Mouse (Mus musculus) bone marrow macrophage, adult 2 months (primary cell): ENCODE data around the gene Pgp. TPM values are rescaled to one million over a fixed set of nuclear protein-coding genes. Genes with fewer than 3 reads are reported as not detected.

Source experiments
- H3K27ac ChIP-seq: 2 replicates; pipeline ENCODE4 v1.5.1; 2012; ENCODE audit warnings: low read depth, low read length; ENCODE audit not compliant: insufficient read depth
- H3K4me1 ChIP-seq: 2 replicates; pipeline ENCODE4 v1.6.1; 2012; ENCODE audit warnings: low read length; ENCODE audit not compliant: control insufficient read depth, insufficient read depth
- H3K4me3 ChIP-seq: 2 replicates; pipeline ENCODE4 v1.5.1; 2012; ENCODE audit warnings: mild to moderate bottlenecking, low read length, moderate library complexity; ENCODE audit not compliant: insufficient read depth
- CTCF ChIP-seq: IDR thresholded peaks from 2 replicates; pipeline ENCODE4 v1.5.1; 2012; ENCODE audit warnings: low read depth, mild to moderate bottlenecking, low read length, moderate library complexity
- POLR2A ChIP-seq: IDR thresholded peaks from 2 replicates; pipeline ENCODE4 v1.6.1; 2012; ENCODE audit warnings: mild to moderate bottlenecking, low read depth, low read length, borderline replicate concordance
- polyA plus RNA-seq: library from polyadenylated mRNA; stranded (reverse); fragments of >200 nt; gene quantifications from 2 replicates; pipeline ENCODE4 v1.2.4, GENCODE M21; 2012; ENCODE audit not compliant: missing spikeins, insufficient read depth, insufficient read length

Pgp gene
- polyA plus RNA-seq, 1 experiment, result 21.4 TPM

GRCm38 (mm10) chr17:24454756-24455522, 15.3 kb upstream of the Pgp start:
- TF ChIP-seq CTCF, result no peak
- 0 out of 2 replicates have a peak, but pooled peaks have one; percentile 69 for TF ChIP-seq POLR2A
- H3K4me1 ChIP-seq, result peaks cover 17% of the 10 kb centered on the region
- peak overlapping the region; percentile 87 for H3K4me3 ChIP-seq
- H3K27ac ChIP-seq, result peak overlapping the region; percentile 89

DNA sequence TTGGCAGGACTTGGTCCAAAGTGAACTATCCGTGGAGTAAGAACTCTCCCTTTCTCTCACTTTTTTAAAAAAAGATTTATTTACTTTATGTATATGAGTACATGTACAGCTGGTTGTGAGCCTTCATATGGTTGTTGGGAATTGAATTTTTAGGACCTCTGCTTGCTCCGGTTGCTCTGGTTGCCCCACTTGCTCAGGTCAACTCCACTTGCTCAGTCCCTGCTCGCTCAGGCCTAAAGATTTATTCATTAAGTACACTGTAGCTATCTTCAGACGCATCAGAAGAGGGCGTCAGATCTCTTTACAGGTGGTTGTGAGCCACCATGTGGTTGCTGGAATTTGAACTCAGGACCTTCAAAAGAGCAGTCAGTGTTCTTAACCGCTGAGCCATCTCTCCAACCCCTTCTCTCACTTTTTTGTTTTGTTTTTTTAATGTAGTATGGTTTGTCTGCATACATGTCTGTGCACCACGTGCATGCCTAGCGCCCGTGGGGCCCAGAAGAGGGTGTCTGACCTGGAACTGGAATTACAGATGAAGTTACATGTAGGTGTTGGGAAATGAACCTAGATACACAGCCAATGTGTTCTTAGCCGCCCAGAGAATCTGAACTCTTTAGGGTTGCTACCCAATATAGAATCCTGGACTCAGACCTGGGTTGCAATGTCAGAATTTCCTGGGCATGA, 14.5 kb upstream of the Pgp start:
- peak overlapping the region; percentile 19; the same call in 1 of the 2 replicates for H3K27ac ChIP-seq
- H3K4me1 ChIP-seq, result peaks cover 17% of the 10 kb centered on the region
- H3K4me3 ChIP-seq, result peak overlapping the region; percentile 19; the same call in 1 of the 2 replicates

DNA sequence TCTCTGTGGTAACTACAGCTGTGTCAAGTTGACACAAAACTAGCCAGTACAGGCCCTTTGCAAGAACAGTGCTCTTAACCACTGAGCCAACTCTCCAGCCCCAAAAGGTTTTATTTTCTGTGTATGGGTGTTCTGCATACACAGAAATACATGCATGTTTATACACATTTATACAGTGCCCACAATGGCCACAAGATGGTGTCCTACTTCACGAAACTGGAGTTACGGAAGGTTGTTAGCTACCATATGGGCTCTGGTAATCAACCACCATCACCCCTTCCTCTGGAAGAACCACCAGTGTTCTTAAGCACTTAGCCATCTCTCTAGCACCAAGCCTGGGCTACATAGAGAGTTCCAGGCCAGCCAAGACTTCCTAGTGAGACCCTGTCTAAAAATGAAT, 8.6 kb upstream of the Pgp start:
- Histone ChIP-seq H3K4me1 (0 out of 2 replicates have a peak, but pooled peaks cover 3% of the 10 kb centered on the region), H3K4me3 (no peak overlapping the region), H3K27ac (no peak overlapping the region)
- TF ChIP-seq CTCF (no peak), POLR2A (no peak)

GRCm38 (mm10) chr17:24462932-24463331, 7.3 kb upstream of the Pgp start:
- no peak overlapping the region for H3K4me3 ChIP-seq
- TF ChIP-seq POLR2A (no peak), CTCF (no peak)
- H3K4me1 ChIP-seq, result 0 out of 2 replicates have a peak, but pooled peaks cover 3% of the 10 kb centered on the region
- H3K27ac ChIP-seq, result no peak overlapping the region

DNA sequence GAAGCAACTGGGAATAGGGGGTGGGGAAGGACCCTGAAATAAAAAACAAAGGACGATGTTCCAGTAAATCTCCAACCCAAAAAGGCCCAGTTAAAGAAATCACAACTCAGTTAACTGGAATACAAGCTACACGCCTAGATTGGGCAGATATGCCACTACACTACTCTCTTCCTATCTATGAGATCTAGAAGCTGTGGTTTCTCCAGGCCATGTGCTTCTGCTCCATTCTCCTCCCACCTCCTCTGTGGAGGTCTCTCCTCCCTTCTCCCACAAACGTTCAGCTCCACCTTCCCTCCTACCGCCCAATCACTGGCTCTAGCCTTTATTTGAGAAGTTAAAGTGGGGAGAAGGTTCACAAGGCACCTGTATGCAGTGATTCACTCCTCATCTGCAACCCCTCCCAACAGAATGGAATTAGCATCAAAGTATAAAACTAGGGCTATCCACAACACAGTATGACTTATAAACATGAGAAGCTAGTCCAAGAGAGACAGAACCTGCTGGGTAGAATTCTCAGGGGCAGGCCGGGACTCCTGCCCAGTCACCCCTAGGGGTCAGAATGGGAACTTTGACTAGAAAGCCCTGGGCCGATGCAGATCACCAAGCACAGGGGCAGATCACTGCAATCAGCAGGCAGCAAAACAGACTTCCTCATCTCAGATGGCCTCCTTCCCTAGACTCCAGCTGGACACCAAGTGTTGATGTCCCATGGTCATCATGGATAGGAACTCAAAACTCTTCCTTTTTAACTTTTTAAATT, 6.6 kb upstream of the Pgp start:
- TF ChIP-seq POLR2A (no peak), CTCF (no peak)
- Histone ChIP-seq H3K4me1 (0 out of 2 replicates have a peak, but pooled peaks cover 3% of the 10 kb centered on the region), H3K27ac (no peak overlapping the region), H3K4me3 (no peak overlapping the region)

DNA sequence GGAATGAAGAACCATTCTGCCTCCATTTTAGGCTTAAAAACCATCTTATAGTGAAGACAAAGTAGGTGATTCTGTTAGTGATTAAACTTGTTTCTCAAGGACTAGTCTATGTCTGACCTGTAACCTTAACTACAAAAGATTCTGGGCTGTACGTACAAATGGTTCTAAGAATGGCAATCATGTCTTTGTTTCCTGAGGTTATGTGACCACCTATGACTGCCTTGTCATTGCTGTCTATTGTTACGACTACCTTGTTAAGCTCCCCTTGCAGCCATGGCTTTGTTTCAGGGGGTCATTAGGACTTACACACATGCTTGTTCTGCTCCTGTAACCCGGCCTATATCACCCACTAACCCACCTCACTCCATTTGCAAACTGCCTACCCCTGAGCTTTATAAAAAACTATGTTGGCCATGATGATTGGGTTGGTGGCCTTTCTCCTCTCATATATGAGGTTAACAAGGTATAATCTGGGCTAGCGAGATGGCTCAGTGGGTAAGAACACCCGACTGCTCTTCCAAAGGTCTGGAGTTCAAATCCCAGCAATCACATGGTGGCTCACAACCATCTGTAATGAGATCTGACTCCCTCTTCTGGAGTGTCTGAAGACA, 1.5 kb upstream of the Pgp start:
- peaks cover 14% of the 10 kb centered on the region for H3K4me1 ChIP-seq
- no peak overlapping the region for H3K27ac ChIP-seq
- TF ChIP-seq CTCF (no peak), POLR2A (no peak)
- no peak overlapping the region for H3K4me3 ChIP-seq

DNA sequence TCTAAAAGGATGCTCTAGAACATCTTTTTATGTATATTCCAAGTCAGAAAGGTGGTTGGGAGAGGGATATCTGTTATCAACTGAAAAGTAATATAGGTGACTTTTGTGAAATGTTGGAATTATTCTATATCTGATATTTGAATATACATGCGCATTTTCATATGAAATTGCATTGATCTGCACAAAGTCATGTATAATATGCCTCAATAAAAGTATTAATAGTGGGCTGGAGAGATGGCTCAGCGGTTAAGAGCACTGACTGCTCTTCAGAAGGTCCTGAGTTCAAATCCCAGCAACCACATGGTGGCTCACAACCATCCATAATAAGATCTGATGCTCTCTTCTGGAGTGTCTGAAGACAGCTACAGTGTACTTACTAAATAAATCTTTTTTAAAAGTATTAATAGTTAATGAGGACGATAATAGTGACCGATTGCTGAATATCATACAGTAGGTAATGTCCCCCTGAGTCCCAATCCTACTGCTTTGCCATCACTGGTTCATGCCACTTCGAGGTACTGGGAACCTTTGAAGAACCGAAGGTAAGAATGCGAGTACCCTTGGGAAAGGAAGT, 769 bp upstream of the Pgp start:
- Histone ChIP-seq H3K27ac (peak overlapping the region; percentile 69), H3K4me3 (peak overlapping the region; percentile 78), H3K4me1 (peaks cover 14% of the 10 kb centered on the region)
- no peak for TF ChIP-seq CTCF
- TF ChIP-seq POLR2A, result no peak

GRCm38 (mm10) chr17:24470701-24471527, 722 bp downstream of the Pgp start:
- H3K4me1 ChIP-seq, result peaks cover 14% of the 10 kb centered on the region
- peak overlapping the region; percentile 78 for H3K4me3 ChIP-seq
- TF ChIP-seq POLR2A (no peak), CTCF (no peak)
- H3K27ac ChIP-seq, result peak overlapping the region; percentile 22; the same call in 1 of the 2 replicates

- TF ChIP-seq CTCF (no peak), POLR2A (no peak)
- no peak overlapping the region for H3K27ac ChIP-seq
- peaks cover 15% of the 10 kb centered on the region for H3K4me1 ChIP-seq
- H3K4me3 ChIP-seq, result no peak overlapping the region
These were observed 2.3 kb downstream of the Pgp start for GRCm38 (mm10) chr17:24472512-24472911.
